Mouse (Mus musculus) erythroblast, embryonic 14.5 days (primary cell): ENCODE data around the gene Socs4.

Experiments
- GATA1 ChIP-seq: IDR thresholded peaks from 2 replicates; pipeline ENCODE4 v1.6.1; 2012; ENCODE audit warnings: low read length, inconsistent platforms, mixed read lengths
- TAL1 ChIP-seq: IDR thresholded peaks from 3 replicates; pipeline ENCODE4 v1.6.1; 2012; ENCODE audit warnings: low read length, inconsistent platforms, mixed read lengths

- no peak for TF ChIP-seq TAL1
- no peak for TF ChIP-seq GATA1
These were observed 63.6 kb downstream of the Socs4 start for GRCm38 (mm10) chr14:47340231-47340925.
